Mouse (Mus musculus): ENCODE data around the gene Ssu2.

Ssu2 gene

DNA sequence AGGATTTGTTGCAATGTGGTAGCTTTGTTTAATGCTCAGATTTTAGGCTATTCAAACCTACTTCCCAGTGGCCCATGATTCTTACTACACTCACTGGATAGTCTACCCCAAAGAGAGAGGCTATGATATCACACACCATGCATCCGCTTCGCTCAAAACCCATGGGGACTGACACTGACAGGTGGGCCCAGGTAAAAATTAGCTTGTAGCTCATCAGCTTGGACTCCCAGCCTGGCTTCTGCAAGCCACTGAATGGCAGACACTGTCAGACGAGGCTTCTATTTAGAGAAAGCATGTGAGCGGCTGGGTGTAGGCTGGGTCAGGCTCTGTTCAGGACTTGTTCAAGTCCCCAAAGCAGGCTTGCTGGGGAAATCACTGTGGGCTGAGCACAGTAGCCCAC lies 37.4 kb downstream of the Ssu2 start:
- no peak for DNase-seq (ENCODE audit: low read depth, low spot score)

DNA sequence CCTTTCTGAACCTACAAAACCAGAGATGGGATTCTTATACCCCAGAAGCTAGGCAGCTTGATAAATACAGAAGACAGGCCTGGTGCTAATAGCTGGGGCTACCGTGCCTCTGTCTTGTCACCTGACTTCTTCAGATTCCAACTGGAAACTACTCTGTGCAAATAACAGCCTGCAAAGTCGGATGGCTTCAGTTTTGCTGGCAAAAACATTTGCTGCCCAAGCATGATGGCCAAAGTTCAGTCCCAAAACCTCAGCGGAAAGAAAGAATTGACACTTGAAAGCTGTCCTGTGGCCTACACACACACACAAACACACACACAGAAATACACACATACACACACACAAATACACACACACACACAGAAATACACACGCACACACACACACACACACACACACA lies 48.8 kb downstream of the Ssu2 start:
- no peak for DNase-seq (ENCODE audit: low read depth, low spot score)

- DNase-seq (ENCODE audit: low read depth, low spot score), result no peak
These were observed 50.2 kb downstream of the Ssu2 start for GRCm38 (mm10) chr6:112337667-112338066.

- no peak for DNase-seq (ENCODE audit: low read depth, low spot score)
These were observed 53.9 kb downstream of the Ssu2 start for GRCm38 (mm10) chr6:112333930-112334329.

DNA sequence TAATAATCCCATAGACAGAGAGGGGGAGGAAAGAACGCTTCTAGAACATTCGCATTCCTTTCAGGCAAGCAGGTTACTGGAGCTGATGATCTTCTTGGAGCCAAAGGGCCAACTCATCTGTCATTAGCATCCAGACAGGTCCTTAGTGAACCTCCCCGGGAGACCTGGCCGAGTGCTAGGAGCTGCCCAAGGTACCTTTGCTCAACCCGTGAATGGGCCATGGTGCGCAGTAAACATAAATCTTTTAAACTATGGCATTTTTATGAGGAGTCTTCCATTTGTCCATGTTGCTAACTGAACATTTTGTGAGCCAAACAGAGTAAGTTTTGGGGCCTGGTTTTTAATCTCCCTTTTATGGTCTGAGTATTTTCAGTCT lies 56.6 kb downstream of the Ssu2 start:
- no peak for DNase-seq (ENCODE audit: low read depth, low spot score)

DNA sequence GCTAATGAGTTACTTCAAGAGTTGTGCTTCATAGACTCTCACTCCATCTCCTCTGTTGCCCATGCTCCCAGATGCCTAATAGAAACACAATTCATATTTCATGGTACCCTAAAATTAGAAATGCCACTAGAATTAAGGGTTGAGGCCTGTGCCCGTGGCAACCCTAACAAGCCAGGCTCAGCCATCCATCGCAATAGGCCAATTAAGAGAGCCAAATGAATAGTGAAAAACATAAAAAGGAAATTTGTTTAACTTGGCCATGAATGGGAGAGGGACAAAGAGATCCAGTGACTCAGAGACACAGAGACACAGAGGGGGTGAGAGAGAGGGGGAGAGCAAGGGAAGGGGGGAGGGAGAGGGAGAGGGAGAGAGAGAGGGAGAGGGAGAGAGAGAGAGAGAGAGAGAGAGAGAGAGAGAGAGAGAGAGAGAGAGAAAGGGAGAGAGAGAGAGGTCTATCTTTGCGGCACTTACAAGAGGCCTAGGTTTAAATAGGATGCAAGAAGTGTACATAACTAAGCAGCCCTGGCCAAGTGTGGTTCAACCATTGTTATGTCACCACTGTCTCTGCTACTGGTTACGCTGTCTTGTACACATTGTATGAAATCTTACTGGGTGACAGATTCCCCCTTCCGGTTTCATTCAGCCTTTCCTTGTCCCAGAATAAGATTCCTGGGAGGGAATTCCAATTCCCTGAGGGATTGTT lies 57.2 kb downstream of the Ssu2 start:
- no peak for DNase-seq (ENCODE audit: low read depth, low spot score)

- DNase-seq (ENCODE audit: low read depth, low spot score), result no peak
These were observed 60.0 kb downstream of the Ssu2 start for GRCm38 (mm10) chr6:112327793-112328192.

- DNase-seq (ENCODE audit: low read depth, low spot score), result no peak
These were observed 62.6 kb downstream of the Ssu2 start for GRCm38 (mm10) chr6:112325213-112325612.

GRCm38 (mm10) chr6:112322916-112323315 lies 64.9 kb downstream of the Ssu2 start:
- DNase-seq (ENCODE audit: low read depth, low spot score), result no peak

DNA sequence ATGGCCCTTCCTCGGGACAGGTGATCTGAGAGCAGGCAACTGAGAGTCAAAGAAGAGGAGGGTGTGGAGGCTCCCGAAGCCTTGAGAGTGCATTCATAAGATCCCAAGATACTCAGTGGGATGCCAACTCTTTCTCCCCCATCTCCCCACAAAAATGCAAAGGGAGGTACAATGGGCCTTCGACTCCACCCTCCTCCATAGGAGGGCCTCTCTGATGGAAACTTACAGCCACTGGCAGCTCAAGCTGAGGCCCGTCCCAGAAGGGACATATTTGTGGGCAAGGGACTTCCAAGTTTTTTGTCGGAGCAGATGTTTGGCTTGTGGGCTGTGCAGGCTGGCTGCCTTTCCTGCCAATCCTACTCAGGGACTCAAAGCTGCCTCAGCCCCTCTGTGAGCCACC lies 67.1 kb downstream of the Ssu2 start:
- DNase-seq (ENCODE audit: low read depth, low spot score), result no peak

DNA sequence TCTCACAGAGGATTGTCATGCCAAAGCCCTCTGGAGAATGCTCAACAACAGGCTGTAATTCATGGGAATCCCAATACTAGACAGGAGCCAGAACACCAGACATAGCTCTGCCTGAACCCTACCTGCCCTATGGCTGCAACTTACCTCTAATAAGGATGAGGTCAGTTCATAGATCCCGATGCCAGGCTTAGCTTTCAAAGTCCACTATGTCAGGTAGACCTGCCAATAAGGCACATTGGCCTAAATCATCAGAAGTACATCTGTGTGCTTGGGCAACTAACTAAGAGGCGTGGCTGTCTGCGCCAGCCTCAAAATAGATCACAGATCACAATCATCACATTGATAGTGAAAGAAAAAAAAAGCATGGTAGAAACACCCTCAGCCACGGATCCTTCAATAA lies 68.4 kb downstream of the Ssu2 start:
- DNase-seq (ENCODE audit: low read depth, low spot score), result no peak

- no peak for DNase-seq (ENCODE audit: low read depth, low spot score)
These were observed 76.4 kb downstream of the Ssu2 start for GRCm38 (mm10) chr6:112311385-112311784.

- DNase-seq (ENCODE audit: low read depth, low spot score), result no peak
These were observed 78.4 kb downstream of the Ssu2 start for GRCm38 (mm10) chr6:112309330-112309938.
